Mouse (Mus musculus) kidney, adult 8-10 months (tissue): ENCODE measurements around the gene Atp11c.
A peak's percentile ranks its signal among the peaks of the same experiment; 100 is the strongest.

Experiments
- DNase-seq, 2 experiments: peaks; one replicate each; pipeline ENCODE4 v3.0.0; 2022

Atp11c gene

DNA sequence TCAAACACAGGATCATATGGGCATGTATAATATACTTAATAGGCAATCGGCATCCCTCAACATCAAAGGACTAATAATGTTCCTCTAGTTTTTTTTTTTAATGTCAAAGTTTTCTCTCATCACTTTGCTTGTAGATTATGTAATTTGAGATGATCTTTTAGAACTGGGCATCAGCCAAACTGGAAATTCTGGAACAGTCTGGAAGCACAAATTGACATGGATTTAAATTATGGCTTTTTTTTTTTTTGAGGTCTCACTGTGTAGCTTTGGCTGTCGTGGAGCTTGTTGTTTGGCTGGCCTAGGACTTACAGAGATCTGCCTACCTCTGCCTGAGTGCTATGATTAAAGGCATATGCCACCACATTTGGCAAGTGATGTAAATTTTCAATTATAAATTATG lies 210.8 kb downstream of the Atp11c start:
- no peak for DNase-seq

DNA sequence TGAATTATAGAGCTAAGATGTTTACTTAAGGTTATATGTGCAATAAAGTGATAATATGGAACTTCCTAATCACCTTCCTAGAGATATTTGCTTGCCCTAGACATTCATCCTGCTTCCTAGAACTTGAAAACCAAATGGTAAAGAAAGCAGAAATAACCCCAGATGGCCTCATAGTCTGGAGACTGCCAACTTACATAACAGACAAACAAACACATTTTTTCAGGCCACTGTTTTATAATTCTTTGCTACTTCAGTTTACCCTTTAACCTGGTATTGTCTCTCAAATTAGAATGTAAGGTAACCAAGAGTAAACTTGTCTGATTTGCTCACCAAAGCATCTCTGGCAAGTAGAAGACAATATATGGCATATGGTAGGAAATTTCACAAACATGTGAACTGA lies 212.1 kb downstream of the Atp11c start:
- peak in 1 of 2 experiments; percentile 4 for DNase-seq

DNA sequence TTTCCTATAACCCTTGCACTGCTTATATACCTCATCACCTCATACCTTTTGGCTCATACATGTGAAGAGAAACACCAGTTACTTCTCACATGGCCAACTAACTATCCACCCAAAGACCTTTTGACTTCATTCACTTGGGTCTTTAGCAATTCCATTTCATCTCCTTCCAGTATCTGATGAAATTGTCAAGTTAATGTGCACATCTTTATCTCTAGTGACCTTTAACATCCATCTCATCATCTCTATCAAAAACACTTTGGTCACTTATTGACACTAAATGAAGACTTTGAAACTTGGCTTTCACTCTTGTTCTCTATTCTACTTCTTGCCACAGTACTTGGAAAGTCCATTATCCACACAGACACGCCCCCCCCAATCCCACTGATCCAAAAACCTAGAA lies 243.8 kb downstream of the Atp11c start:
- DNase-seq = no peak

DNA sequence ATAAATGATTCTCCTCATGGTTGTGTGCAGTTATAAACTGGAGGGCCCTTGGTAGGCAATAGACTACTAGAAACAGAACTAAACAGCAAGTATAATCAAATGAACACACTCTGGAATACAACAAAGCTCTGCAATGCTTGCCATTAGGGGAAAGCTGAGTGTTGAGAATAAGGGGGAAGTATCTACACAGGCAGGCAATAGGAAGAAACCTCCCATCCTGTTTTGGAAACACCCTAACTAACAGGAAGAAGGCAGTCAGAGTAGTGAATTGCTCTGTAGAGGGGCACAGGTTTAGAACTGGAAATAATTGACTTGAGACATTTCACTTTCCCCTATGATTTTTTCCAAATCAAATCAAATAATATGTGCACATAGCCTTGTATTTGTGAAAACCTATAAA lies 247.1 kb downstream of the Atp11c start:
- DNase-seq = peak in 1 of 2 experiments; percentile 7

DNA sequence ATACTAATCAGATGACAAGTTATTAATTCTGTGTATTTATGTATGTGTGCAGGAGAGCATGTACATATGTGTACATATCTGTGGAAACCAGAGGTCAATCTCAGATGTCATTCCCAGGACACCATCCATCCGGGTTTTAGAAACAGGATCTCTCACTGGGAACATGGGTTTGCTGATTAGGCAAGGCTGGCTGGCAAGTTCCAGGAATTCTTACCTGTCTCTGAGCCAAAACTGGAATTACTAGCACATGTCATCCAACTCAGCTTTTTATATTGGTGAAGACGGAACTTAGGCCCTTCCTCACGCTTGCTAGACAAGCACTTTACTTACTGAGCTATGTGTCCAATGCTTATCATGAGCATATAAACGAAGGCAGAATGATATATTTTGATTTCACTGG lies 247.5 kb downstream of the Atp11c start:
- peak; percentile 5 to 22 for DNase-seq

DNA sequence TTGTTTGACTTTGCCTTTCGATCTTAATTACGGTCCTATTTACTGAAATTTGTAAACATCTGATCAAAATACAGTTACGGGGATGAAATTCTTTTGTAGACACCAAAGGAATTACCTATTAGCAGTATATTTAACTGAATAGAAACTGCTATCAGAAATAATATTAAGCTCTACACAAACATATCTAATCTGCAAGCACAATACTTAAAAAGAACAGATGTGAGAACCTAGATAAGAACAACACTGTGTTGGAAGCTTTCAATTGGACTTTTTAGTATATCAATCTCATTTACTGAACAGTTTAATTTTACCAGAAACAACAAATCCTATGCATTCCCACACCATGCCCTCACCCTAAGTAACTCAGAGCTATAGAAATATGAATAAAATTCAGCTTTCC lies 262.8 kb downstream of the Atp11c start:
- no peak for DNase-seq

DNA sequence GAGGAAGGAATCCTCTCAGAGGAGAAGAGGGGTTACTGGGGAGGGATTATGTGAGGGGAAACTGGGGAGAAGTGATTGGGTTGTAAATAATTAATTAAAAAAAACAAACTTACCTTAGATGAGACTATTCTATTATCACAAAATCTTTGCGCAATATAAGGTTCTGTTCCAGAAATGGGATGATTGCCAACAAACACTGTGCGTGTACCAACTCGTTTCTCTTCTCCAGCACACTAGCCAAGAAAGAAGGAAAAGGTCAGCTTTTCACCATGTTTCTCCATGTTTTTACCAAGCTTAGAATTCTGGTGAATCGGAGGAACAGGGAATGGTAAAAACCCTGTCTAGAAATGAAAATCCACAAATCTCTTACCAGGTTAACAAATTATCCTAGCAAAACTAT lies 271.2 kb downstream of the Atp11c start:
- DNase-seq = no peak

DNA sequence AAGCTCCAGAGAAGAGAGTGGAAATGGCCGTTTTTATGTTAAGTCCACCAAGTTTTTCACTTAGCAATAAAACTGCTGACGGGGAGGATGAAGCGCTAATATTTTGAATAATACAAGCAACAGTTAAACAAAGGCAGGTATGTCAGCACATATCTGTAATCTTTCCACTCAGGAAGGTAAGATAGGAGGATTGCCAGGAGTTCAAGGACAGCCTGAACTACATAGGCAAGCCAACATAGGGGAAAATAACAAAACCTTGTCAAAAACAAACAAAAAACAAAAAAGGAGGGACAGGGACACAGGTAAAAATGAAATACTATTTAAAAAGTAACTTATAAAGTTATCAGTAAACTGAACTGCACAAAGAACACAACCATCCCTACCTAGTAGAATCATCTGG lies 274.8 kb downstream of the Atp11c start:
- DNase-seq = no peak

DNA sequence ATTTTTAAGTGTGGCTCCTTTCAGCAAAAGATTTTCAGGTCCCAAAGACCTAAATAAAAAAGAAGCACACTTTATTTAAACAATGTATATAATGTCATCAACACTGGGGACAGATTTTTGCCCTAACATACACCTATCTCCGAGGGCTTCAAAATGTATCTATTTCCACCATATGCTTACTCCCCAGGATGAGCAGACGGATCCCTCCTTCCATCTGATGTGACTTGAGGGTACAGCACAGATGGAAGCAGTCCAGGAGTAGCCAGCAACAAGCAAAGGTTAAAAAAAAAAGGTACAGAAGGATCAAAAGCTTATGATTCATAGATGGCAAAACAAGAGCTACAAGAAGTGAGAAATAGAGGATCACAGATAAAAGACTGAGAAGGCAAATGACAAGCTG lies 300.2 kb downstream of the Atp11c start:
- no peak for DNase-seq

DNA sequence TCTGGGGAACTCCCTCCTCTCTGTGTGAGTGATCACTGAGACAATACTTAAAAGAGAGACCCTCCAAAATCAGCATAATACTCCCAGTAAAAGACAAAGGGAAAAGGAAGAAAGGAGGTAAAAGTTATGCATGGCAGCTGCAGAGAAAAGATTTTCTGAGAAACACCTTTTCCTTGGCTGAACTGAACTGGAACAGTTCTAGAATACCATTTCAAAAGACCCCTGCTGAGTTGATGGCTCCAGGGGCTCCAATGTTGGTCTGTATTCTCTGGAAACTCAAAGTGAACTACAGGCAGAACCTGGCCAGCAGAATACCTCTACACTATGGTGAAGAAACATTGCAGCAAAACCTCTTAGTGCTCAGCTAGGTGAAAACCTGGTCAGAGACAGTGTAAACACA lies 337.2 kb downstream of the Atp11c start:
- no peak for DNase-seq

DNA sequence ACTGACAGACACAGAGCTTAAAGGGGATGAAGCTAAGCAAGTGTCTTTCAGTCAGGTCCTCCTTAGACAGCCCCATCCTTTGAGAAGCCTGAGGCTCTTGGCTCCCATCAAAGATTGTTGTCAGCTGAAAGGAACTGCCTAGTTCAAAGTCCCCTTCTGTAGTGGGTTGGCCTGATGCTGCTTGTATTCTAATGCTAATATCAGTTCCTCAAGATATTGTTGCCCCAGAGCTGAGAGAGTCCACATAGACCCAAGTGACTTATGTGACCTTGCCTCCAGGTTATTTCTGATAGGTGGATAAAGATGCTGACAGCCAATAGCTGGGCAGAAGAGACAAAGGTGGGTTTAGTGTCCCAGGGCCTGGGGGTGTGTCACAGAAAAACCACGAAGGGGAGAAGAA lies 404.8 kb downstream of the Atp11c start:
- no peak for DNase-seq

DNA sequence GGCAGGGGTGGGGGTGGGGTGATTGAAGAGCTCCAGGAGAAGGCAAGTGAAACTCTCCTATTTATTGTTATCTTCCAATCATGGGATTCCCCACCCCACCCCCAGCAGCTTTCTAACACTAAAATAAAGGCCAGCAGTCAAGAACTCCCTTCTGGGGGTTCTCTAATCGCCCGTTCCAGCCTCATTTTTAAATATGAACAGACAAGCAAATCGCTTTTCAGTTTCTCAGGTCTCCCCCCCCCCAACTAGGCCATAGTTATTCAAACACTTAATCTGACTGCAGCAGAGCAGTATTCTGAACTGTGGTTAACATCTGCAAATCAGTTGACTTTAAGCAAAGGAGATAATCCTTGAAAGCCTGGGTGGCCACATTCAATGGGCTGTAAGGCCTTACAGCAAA lies 409.9 kb downstream of the Atp11c start:
- DNase-seq = no peak

DNA sequence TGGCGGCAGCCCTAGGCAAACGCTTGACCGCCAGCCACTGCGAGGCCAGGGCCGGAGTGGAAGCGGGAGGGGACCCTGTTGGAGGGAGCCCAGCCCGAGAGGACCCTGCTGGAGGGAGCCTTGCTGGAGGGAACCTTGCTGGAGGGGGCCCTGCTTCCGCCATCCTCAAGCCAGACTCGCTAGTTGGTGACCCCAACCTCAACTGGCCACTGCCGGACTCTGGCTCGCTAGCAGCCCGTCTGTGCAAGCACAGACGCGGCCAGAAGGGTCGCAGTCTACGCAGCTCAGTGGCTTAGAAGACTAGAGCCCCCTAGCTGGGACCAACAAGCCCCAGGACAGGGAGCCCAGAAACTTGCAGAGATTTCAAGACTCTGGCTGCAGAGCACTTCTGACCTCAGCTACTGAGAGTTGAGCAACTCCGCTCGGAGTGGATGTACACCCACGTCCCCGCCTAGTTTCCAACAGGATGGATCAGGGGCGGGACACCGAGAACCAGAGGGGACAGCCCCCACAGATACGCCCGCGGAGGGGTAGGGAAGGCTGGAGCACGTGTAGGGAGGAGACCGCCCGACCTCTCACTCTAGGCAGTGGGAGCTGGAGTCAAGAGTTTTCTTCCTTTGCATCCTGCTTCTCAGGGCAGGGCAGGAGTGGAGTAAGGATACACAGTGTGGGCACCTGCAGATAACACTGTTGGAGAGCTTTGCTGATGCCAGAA lies 413.6 kb downstream of the Atp11c start, which contains the start of gene Mcf2:
Mcf2 (minus strand) TSS at position 346 of the 715 bp plus-strand sequence.
- no peak for DNase-seq

DNA sequence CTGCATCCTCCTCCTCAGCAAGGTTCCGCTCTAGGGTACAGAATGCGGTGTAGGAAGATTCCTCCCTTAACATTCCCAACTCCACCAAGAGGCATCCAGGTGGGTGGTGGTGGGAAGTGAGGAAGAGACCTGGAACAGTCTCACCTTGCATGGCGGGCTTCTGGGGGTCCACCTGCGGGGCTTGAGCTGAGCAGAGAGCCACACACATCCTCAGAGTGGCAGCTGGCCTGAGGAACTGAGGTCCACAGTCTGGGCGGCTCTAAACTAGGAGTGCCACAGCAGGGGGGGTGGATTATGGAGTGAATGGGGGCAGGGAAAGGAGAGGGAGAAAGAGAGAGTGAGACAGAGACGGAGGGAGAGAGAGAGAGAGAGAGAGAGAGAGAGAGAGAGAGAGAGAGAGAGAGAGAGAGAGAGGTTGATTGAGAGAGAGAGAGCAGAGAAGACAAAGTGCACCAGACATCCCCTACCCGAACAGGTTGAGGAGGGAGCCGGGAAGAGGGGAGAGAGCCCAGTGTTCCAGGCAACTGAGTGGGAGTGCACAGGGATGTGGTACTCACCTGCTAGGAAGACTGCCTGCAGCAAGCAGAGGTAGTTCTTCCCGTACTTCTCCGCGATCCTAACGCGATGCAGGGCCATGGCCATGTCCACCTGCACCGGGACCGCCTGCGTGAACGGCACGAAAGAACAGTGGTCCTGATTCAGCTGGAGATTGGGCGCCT lies 414.3 kb downstream of the Atp11c start:
- DNase-seq = no peak
